Comparison of ENCODE assay signal across 27 mouse cellular contexts in the genomic region with DNA sequence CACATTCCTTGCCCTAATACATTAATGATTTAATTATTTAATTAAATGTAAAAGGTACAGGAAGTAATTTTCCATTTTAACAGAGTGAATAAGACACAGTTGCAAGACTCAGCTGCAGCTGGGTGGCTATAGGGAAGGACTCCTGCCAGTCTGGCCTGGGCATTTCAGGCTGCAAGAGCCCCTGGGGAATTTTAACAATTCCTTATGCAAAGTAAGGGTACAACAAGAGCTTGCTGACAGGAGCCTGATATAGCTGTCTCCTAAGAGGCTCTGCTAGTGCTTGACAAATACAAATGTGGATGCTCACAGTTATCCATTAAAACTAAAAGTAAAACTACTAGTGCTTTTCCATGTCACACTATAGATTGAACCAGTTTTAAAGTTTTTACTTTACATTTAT.
DNase-seq lines count a peak whose midpoint lies in the region; ATAC-seq and TF ChIP-seq lines count a peak whose summit lies in the region.
"Had no signal": no experiment of that assay in that cellular context is flagged by ENCODE, and none has a peak within 500 bp of the region (broad histone marks: within the 10 kb centered on the region; RNA-seq: fewer than 3 reads in every experiment).

No protein-coding gene starts in this region.

- H3K27ac ChIP-seq in hindbrain, embryonic 12.5 days: no peak overlapping the region
- no peak overlapping the region for H3K27ac ChIP-seq in hindbrain, embryonic 16.5 days (ENCODE audit: low read depth, low read length)
- H3K27ac ChIP-seq in midbrain, embryonic 12.5 days (replicated peaks): no peak overlapping the region
- no peak overlapping the region for H3K27ac ChIP-seq in midbrain, postnatal 0 days (ENCODE audit: low read depth, low read length)
- no peak overlapping the region for H3K27ac ChIP-seq in midbrain, embryonic 16.5 days (ENCODE audit: low read length)
- H3K27ac ChIP-seq: embryonic facial prominence, embryonic 12.5 days; embryonic facial prominence, embryonic 15.5 days; heart, embryonic 13.5 days; hindbrain, embryonic 15.5 days had no signal

- H3K27me3 ChIP-seq in hindbrain, embryonic 12.5 days: no peaks in the 10 kb centered on the region
- no peaks in the 10 kb centered on the region for H3K27me3 ChIP-seq in hindbrain, embryonic 16.5 days (replicated peaks; ENCODE audit: control insufficient read depth, insufficient read depth, low read length)
- H3K27me3 ChIP-seq in midbrain, embryonic 12.5 days: no peaks in the 10 kb centered on the region
- H3K27me3 ChIP-seq in midbrain, postnatal 0 days (ENCODE audit: insufficient read depth, low read length): no peaks in the 10 kb centered on the region
- H3K27me3 ChIP-seq in midbrain, embryonic 16.5 days (ENCODE audit: control insufficient read depth, insufficient read depth, low read depth, low read length): no peaks in the 10 kb centered on the region
- H3K27me3 ChIP-seq: embryonic facial prominence, embryonic 12.5 days; embryonic facial prominence, embryonic 15.5 days; heart, embryonic 13.5 days; hindbrain, embryonic 15.5 days had no signal

- H3K9ac ChIP-seq in hindbrain, embryonic 12.5 days: no peak overlapping the region
- no peak overlapping the region for H3K9ac ChIP-seq in hindbrain, embryonic 16.5 days (ENCODE audit: low read depth, low read length)
- H3K9ac ChIP-seq in midbrain, embryonic 12.5 days (replicated peaks): no peak overlapping the region
- no peak overlapping the region for H3K9ac ChIP-seq in midbrain, postnatal 0 days (replicated peaks; ENCODE audit: low read length, poor library complexity, severe bottlenecking)
- no peak overlapping the region for H3K9ac ChIP-seq in midbrain, embryonic 16.5 days (ENCODE audit: low read depth, low read length)
- H3K9ac ChIP-seq: embryonic facial prominence, embryonic 12.5 days; embryonic facial prominence, embryonic 15.5 days; forebrain, postnatal 0 days; heart, embryonic 13.5 days; hindbrain, embryonic 15.5 days had no signal

- H3K9me3 ChIP-seq in hindbrain, embryonic 12.5 days (replicated peaks): no peaks in the 10 kb centered on the region
- no peaks in the 10 kb centered on the region for H3K9me3 ChIP-seq in hindbrain, embryonic 16.5 days (ENCODE audit: control insufficient read depth, low read length)
- no peaks in the 10 kb centered on the region for H3K9me3 ChIP-seq in midbrain, embryonic 12.5 days
- H3K9me3 ChIP-seq in midbrain, postnatal 0 days (ENCODE audit: low read length): no peaks in the 10 kb centered on the region
- H3K9me3 ChIP-seq in midbrain, embryonic 16.5 days (replicated peaks; ENCODE audit: control insufficient read depth, low read length, poor library complexity, severe bottlenecking): no peaks in the 10 kb centered on the region
- H3K9me3 ChIP-seq: embryonic facial prominence, embryonic 12.5 days; embryonic facial prominence, embryonic 15.5 days; heart, embryonic 13.5 days; hindbrain, embryonic 15.5 days had no signal

- no peak overlapping the region for H3K4me2 ChIP-seq in hindbrain, embryonic 12.5 days (replicated peaks)
- H3K4me2 ChIP-seq in hindbrain, embryonic 16.5 days (ENCODE audit: low read length): no peak overlapping the region
- no peak overlapping the region for H3K4me2 ChIP-seq in midbrain, embryonic 12.5 days (replicated peaks)
- no peak overlapping the region for H3K4me2 ChIP-seq in midbrain, postnatal 0 days (ENCODE audit: low read depth, low read length, poor library complexity, severe bottlenecking)
- H3K4me2 ChIP-seq in midbrain, embryonic 16.5 days (ENCODE audit: low read length): no peak overlapping the region
- H3K4me2 ChIP-seq: embryonic facial prominence, embryonic 12.5 days; embryonic facial prominence, embryonic 15.5 days; heart, embryonic 13.5 days; hindbrain, embryonic 15.5 days had no signal

- ATAC-seq in hindbrain, embryonic 12.5 days (ENCODE audit: low FRiP score): peak; percentile 82
- no peak for ATAC-seq in hindbrain, embryonic 16.5 days
- peak; percentile 56; the same call in 1 of the 2 replicates for ATAC-seq in midbrain, embryonic 12.5 days (ENCODE audit: low FRiP score, low read depth)
- no peak for ATAC-seq in midbrain, postnatal 0 days (ENCODE audit: low FRiP score)
- ATAC-seq in midbrain, embryonic 16.5 days: 0 out of 2 replicates have a peak, but pooled peaks have one; percentile 42
- ATAC-seq: activated CD4-positive, CD25-positive, alpha-beta regulatory T cell, adult 4 months; CD4-positive, CD25-positive, alpha-beta regulatory T cell, adult 4 months; forebrain, embryonic 14.5 days; forebrain, postnatal 0 days; inflammation-experienced regulatory T-cells, adult 6 months; intestine, embryonic 16.5 days had no signal

- no peaks in the 10 kb centered on the region for H3K4me1 ChIP-seq in hindbrain, embryonic 12.5 days
- H3K4me1 ChIP-seq in hindbrain, embryonic 16.5 days (ENCODE audit: control insufficient read depth, insufficient read depth, low read depth, low read length): no peaks in the 10 kb centered on the region
- H3K4me1 ChIP-seq in midbrain, embryonic 12.5 days: no peaks in the 10 kb centered on the region
- no peaks in the 10 kb centered on the region for H3K4me1 ChIP-seq in midbrain, postnatal 0 days (ENCODE audit: insufficient read depth, low read length)
- H3K4me1 ChIP-seq in midbrain, embryonic 16.5 days (ENCODE audit: control insufficient read depth, insufficient read depth, low read length): no peaks in the 10 kb centered on the region
- H3K4me1 ChIP-seq: embryonic facial prominence, embryonic 12.5 days; embryonic facial prominence, embryonic 15.5 days; heart, embryonic 13.5 days; hindbrain, embryonic 15.5 days had no signal

- no peak for TF ChIP-seq CTCF in midbrain, postnatal 0 days (IDR thresholded peaks at IDR 0.05)

- no peaks in the 10 kb centered on the region for H3K36me3 ChIP-seq in hindbrain, embryonic 12.5 days
- H3K36me3 ChIP-seq in hindbrain, embryonic 16.5 days (ENCODE audit: control insufficient read depth, insufficient read depth, low read length): no peaks in the 10 kb centered on the region
- no peaks in the 10 kb centered on the region for H3K36me3 ChIP-seq in midbrain, embryonic 12.5 days
- no peaks in the 10 kb centered on the region for H3K36me3 ChIP-seq in midbrain, postnatal 0 days (ENCODE audit: insufficient read depth, low read length)
- no peaks in the 10 kb centered on the region for H3K36me3 ChIP-seq in midbrain, embryonic 16.5 days (ENCODE audit: control insufficient read depth, insufficient read depth, low read length)
- H3K36me3 ChIP-seq: embryonic facial prominence, embryonic 12.5 days; embryonic facial prominence, embryonic 15.5 days; heart, embryonic 13.5 days; hindbrain, embryonic 15.5 days had no signal

- H3K4me3 ChIP-seq in hindbrain, embryonic 12.5 days: no peak overlapping the region
- H3K4me3 ChIP-seq in hindbrain, embryonic 16.5 days (ENCODE audit: low read length): no peak overlapping the region
- no peak overlapping the region for H3K4me3 ChIP-seq in midbrain, embryonic 12.5 days
- no peak overlapping the region for H3K4me3 ChIP-seq in midbrain, postnatal 0 days (ENCODE audit: low read depth, low read length)
- H3K4me3 ChIP-seq in midbrain, embryonic 16.5 days (ENCODE audit: low read depth, low read length): no peak overlapping the region
- H3K4me3 ChIP-seq: embryonic facial prominence, embryonic 12.5 days; embryonic facial prominence, embryonic 15.5 days; heart, embryonic 13.5 days; hindbrain, embryonic 15.5 days had no signal

- no peak for DNase-seq in midbrain, postnatal 0 days (ENCODE audit: low spot score)
- peak; percentile 2 for DNase-seq in mesoderm, embryonic 11.5 days (ENCODE audit: low read depth, low spot score)
- DNase-seq in right cerebral cortex, postnatal 4 days: no peak
- DNase-seq: adrenal gland, adult 8-10 months; adrenal gland, postnatal 25 days; cerebellum, adult 11-12 months; cerebellum, adult 8-10 months; cerebellum, postnatal 10 days; cerebellum, postnatal 36 days; forebrain, postnatal 0 days; gastrocnemius, postnatal 25 days; heart, adult 18-20 months; heart, postnatal 14 days; heart, postnatal 4 days had no signal

Comparison
In these comparisons a context has a peak if more than half of its experiments do, and no peak if none do; other contexts are left out.
1. ATAC-seq: peak in hindbrain, embryonic 12.5 days (single experiment), midbrain, embryonic 12.5 days (single experiment) and midbrain, embryonic 16.5 days (single experiment); none in hindbrain, embryonic 16.5 days (single experiment) and midbrain, postnatal 0 days (single experiment).